Mouse (Mus musculus) embryonic fibroblast, embryonic 13.5 days (primary cell): ENCODE results near the gene Ssna1.

ENCODE experiments used
- CTCF ChIP-seq: IDR thresholded peaks from 2 replicates; pipeline ENCODE4 v1.5.1; 2011; ENCODE audit warnings: mild to moderate bottlenecking, control low read depth, low read length, moderate library complexity, borderline replicate concordance; ENCODE audit not compliant: insufficient read depth
- POLR2A ChIP-seq: IDR thresholded peaks from 2 replicates; pipeline ENCODE4 v1.6.1; 2011; ENCODE audit warnings: low read depth, mild to moderate bottlenecking, control low read depth, low read length, moderate library complexity

DNA sequence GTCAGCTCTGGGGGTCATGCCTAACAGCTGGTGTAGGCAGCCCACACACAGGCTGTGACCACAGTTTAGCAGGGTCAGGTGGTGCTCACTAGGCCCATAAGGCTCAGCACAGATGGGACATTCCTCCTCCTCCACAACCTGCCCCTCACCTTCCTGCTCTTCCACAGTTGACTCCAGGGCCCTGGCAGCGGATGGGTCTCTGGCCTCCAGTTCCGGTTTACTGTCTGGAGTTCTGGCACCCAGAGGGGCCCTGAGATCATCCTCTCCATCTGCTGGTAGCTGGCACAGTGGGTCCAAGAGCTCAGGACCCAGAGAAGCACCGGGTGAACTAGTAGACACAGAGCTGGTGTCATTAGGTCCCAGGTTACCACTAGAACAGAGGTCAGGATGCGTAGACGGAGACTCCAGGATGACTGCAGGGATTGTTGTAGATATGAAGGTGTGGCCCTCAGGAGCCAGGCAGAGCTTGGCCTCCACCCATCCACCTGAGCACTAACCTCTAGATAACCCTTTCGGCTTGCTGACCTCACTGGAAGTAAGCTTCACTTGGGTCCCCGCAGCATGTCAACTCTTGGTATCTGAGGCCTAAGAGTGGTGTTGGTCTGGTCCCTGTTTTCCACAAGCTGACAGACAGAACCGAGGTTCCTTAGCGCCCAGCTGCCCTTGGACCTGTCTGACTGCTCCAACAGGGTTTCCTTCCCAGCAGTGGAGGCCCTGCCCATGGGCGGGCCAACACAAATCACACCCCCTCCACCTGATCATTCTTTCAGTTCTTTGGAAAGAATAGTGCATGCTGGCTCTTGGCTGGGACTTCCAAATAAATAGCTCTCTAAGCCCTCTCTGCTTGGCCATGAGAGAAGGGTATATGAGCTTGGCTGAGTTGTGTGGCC, 25.8 kb downstream of the Ssna1 start, which contains the start of gene AL732309.1:
- TF ChIP-seq CTCF (no peak), POLR2A (no peak)
